Mouse (Mus musculus) fibroblast of lung, adult 2 months (primary cell): ENCODE measurements around the gene Atf5.

ENCODE experiments used
- DNase-seq: peaks from one replicate; pipeline ENCODE4 v3.0.0-alpha.2; 2011; ENCODE audit warnings: low read depth

Gene Atf5

GRCm38 (mm10) chr7:44770046-44770578, 46.3 kb downstream of the Atf5 start:
- no peak for DNase-seq

- no peak for DNase-seq
Measured at GRCm38 (mm10) chr7:44768129-44768528, 48.3 kb downstream of the Atf5 start.
